ENCODE assay signal across 8 mouse cellular contexts in the genomic region with DNA sequence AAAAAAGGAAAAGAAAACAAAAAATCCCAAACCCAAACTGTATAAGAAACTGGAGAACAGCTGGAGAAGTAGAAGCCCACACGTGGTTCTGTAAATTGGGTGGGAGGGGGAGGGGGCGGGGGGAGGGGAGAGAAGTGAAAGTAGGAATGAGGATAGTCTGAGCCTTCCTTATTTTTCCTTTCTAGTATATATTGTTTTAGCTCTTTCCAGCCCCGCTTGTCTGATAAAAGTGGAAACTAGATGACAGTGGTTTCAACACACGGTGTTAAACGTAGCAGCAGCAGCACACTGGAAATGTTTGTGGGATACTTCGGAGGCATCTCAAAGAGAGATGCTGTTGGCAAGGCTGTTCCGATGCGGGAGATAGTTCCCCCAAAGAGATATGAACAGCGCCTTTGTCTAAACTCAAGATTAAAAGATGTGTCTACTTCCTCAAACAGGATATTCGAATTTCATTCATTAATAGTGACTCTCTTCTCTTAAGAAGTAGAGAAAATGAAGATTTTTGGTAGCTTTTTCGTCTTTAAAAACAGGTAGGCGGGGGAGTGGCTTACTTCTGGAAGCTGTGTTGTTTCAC.
DNase-seq lines count a peak whose midpoint lies in the region; ATAC-seq and TF ChIP-seq lines count a peak whose summit lies in the region.
"Had no signal": no experiment of that assay in that cellular context is flagged by ENCODE, and none has a peak within 500 bp of the region (broad histone marks: within the 10 kb centered on the region; RNA-seq: fewer than 3 reads in every experiment).

No protein-coding gene starts in this region.

- H3K9ac ChIP-seq in embryonic facial prominence, embryonic 13.5 days, result peak overlapping the region; percentile 68
- H3K9ac ChIP-seq in hindbrain, embryonic 14.5 days, result no peak overlapping the region
- H3K9ac ChIP-seq in neural tube, embryonic 15.5 days (replicated peaks), result no peak overlapping the region
- H3K9ac ChIP-seq: stomach, embryonic 15.5 days had no signal

- H3K4me2 ChIP-seq in embryonic facial prominence, embryonic 13.5 days, result peak overlapping the region; percentile 84
- H3K4me2 ChIP-seq in hindbrain, embryonic 14.5 days (replicated peaks), result peak overlapping the region; percentile 35
- peak overlapping the region; percentile 6; the same call in 1 of the 2 replicates for H3K4me2 ChIP-seq in neural tube, embryonic 15.5 days
- H3K4me2 ChIP-seq: stomach, embryonic 15.5 days had no signal

- peak overlapping the region; percentile 93 for H3K27ac ChIP-seq in embryonic facial prominence, embryonic 13.5 days
- no peak overlapping the region for H3K27ac ChIP-seq in hindbrain, embryonic 14.5 days
- H3K27ac ChIP-seq in neural tube, embryonic 15.5 days (replicated peaks), result no peak overlapping the region
- H3K27ac ChIP-seq: stomach, embryonic 15.5 days had no signal

- 6% methylated on average over 12 of the region's 12 CpGs for WGBS in lung, adult 2 months
- WGBS in embryonic facial prominence, embryonic 13.5 days, result 3% methylated on average over 12 of the region's 12 CpGs
- 3% methylated on average over 12 of the region's 12 CpGs for WGBS in hindbrain, embryonic 14.5 days
- 4% methylated on average over 12 of the region's 12 CpGs for WGBS in neural tube, embryonic 15.5 days

- ATAC-seq in embryonic facial prominence, embryonic 13.5 days (ENCODE audit: insufficient number of reproducible peaks, insufficient read depth, low FRiP score, low TSS enrichment, low read depth), result no peak
- no peak for ATAC-seq in hindbrain, embryonic 14.5 days (ENCODE audit: low FRiP score)
- ATAC-seq in neural tube, embryonic 15.5 days (ENCODE audit: low FRiP score), result no peak
- no peak for ATAC-seq in megakaryocyte-erythroid progenitor cell, adult 5-6 weeks (replicated peaks; ENCODE audit: low FRiP score, low TSS enrichment, poor library complexity, severe bottlenecking)

- no peak overlapping the region for H3K4me3 ChIP-seq in lung, adult 2 months (replicated peaks; ENCODE audit: extremely low read depth, low read depth, low read length)
- H3K4me3 ChIP-seq in embryonic facial prominence, embryonic 13.5 days, result peak overlapping the region; percentile 37
- no peak overlapping the region for H3K4me3 ChIP-seq in hindbrain, embryonic 14.5 days (replicated peaks; ENCODE audit: low read length)
- H3K4me3 ChIP-seq in neural tube, embryonic 15.5 days (replicated peaks), result no peak overlapping the region
- H3K4me3 ChIP-seq: stomach, embryonic 15.5 days had no signal

- TF ChIP-seq CTCF in lung, adult 2 months (IDR thresholded peaks at IDR 0.05; ENCODE audit: insufficient read depth, low read length), result no peak

- peaks cover 3% of the 10 kb centered on the region; the same call in 1 of the 2 replicates for H3K4me1 ChIP-seq in lung, adult 2 months (ENCODE audit: control insufficient read depth, insufficient read depth, low read length)
- peaks cover 49% of the 10 kb centered on the region for H3K4me1 ChIP-seq in embryonic facial prominence, embryonic 13.5 days
- H3K4me1 ChIP-seq in hindbrain, embryonic 14.5 days (replicated peaks; ENCODE audit: control insufficient read depth, insufficient read depth, low read length), result peaks cover 14% of the 10 kb centered on the region
- peaks cover 14% of the 10 kb centered on the region for H3K4me1 ChIP-seq in neural tube, embryonic 15.5 days

- peak; percentile 11 for DNase-seq in lung, adult 2 months
- no peak for DNase-seq in lung, postnatal 4 days
- peak; percentile 53 for DNase-seq in hindbrain, embryonic 14.5 days (ENCODE audit: low spot score)
- DNase-seq in adrenal gland, postnatal 10 days, result no peak

- H3K9me3 ChIP-seq in embryonic facial prominence, embryonic 13.5 days, result no peaks in the 10 kb centered on the region
- no peaks in the 10 kb centered on the region for H3K9me3 ChIP-seq in hindbrain, embryonic 14.5 days (ENCODE audit: control insufficient read depth, low read length)
- no peaks in the 10 kb centered on the region for H3K9me3 ChIP-seq in neural tube, embryonic 15.5 days (replicated peaks)
- H3K9me3 ChIP-seq: stomach, embryonic 15.5 days had no signal

- no peaks in the 10 kb centered on the region for H3K36me3 ChIP-seq in embryonic facial prominence, embryonic 13.5 days
- H3K36me3 ChIP-seq in hindbrain, embryonic 14.5 days (replicated peaks; ENCODE audit: control insufficient read depth, insufficient read depth), result no peaks in the 10 kb centered on the region
- H3K36me3 ChIP-seq in neural tube, embryonic 15.5 days, result no peaks in the 10 kb centered on the region
- H3K36me3 ChIP-seq: stomach, embryonic 15.5 days had no signal

- TF ChIP-seq POLR2A in lung, adult 2 months (IDR thresholded peaks at IDR 0.05; ENCODE audit: borderline replicate concordance, extremely low read depth, low read depth, low read length), result no peak

- H3K27me3 ChIP-seq in embryonic facial prominence, embryonic 13.5 days, result peaks cover 24% of the 10 kb centered on the region
- H3K27me3 ChIP-seq in hindbrain, embryonic 14.5 days (ENCODE audit: control insufficient read depth, insufficient read depth, low read length), result peaks cover 74% of the 10 kb centered on the region
- H3K27me3 ChIP-seq in neural tube, embryonic 15.5 days (replicated peaks), result peaks cover 55% of the 10 kb centered on the region

Comparison
In these comparisons a context has a peak if more than half of its experiments do, and no peak if none do; other contexts are left out.
1. DNase-seq: peak in lung, adult 2 months (single experiment) and hindbrain, embryonic 14.5 days (single experiment); none in lung, postnatal 4 days (0 of 2) and adrenal gland, postnatal 10 days (single experiment).
2. H3K4me2 ChIP-seq: peak in every context shown above with its lines; median percentile 84 in embryonic facial prominence, embryonic 13.5 days; 35 in hindbrain, embryonic 14.5 days; 6 in neural tube, embryonic 15.5 days.